Mouse (Mus musculus): ENCODE measurements around the gene Ctsz.

The Ctsz gene

GRCm38 (mm10) chr2:174391936-174392335 lies 46.9 kb downstream of the Ctsz start:
- DNase-seq = no peak

- DNase-seq = no peak
Observed at GRCm38 (mm10) chr2:174381021-174381420, 57.8 kb downstream of the Ctsz start.

Measured in cerebellum, postnatal 10 days (tissue).